Mouse (Mus musculus) monocyte, adult 59 days (primary cell): ENCODE results near the gene Dcaf10. TPM values are rescaled to one million over a fixed set of nuclear protein-coding genes. Genes with fewer than 3 reads are reported as not detected.

Experiments
- total RNA-seq, 2 experiments: library from RNA; stranded (reverse); gene quantifications; one replicate each; pipeline ENCODE4 v1.2.4; 2023

Dcaf10 gene
- 10 to 100 TPM; 18.3 to 19.1 TPM for total RNA-seq

GRCm38 (mm10) chr4:45341669-45342249, at the start of gene Dcaf10:
Dcaf10 (plus strand) TSS chr4:45342101.

GRCm38 (mm10) chr4:45296662-45297564, 45.0 kb upstream of the Dcaf10 start, which contains the start of gene Trmt10b:
Trmt10b (plus strand) TSS chr4:45297127.

DNA sequence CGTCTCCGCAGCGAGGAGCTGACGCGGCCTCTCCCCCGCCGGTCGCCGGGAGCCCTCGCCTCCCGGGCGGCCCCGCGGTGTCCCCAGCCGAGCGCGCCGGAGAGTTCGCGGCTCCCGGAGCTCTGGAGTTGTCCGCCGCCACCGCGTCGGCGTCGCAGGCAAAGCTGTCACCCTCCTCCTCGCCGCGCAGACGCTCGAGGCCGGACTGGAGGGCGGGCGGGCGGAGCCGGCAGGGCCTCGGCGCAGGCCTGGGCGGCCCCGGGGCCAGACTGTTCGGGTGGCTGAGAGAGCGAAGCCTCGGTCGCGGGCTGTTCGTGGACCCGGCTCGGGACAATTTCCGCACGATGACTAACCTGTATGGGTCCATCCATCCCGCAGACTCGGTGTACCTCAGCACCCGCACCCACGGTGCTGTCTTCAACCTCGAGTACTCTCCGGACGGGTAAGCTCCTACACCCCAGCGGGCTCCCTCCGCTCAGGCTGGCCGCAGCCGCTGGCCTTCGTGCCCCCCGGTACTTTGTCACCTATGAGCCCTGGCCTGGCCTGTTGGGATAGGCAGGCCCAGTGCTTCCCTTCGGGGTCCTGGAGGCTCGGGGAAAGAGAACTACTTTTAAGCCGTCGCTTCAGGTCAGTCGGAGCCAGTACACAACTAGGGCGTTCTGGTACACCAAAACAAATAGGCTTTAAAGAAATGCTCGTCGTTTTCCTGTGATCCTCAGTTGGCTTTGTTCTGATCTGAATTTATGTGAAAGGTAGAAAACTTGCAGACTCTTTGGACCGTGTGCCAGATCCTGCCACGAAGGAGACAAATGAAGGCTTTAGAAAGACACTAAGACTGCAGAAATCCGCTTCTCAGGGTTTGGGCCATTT, 620 bp downstream of the Dcaf10 start, which contains the start of gene Exosc3:
Exosc3 (minus strand) TSS at position 447 of the 870 bp plus-strand sequence.

DNA sequence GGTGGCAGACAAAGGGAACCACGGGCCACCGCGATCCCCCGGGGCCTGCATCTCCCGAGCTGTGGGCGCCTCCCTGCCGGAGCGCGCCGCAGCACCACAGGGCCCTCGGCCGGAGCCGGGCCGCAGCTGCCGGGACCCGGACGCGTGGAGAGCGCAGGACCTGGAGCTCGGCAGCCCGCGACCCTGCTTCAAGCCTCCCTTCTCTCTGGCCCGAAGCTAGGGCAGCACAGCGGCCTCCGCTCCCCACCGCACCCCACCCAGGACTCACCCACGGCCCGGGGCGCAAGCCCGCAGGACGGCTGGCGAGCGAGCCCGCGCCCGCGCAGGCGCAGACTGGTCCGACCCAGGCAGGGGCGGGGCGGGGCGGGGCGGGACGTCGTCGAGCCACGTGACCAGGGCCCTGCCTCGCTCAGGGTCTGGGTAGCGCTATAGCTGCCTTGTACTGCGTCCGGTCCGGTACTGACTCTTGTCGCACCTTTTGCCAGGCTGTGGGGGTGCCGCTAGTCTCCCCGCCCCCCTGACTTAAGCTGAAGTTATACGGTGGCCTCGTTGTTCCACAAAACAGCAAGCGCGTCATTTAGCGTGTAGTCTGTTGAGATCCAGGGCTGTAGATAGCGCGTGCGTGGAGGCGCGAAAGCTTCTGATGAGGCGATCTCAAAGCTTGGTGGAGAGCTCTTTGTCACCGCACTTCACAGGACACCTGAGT, 66.7 kb downstream of the Dcaf10 start, which contains the start of gene Slc25a51:
Slc25a51 (minus strand) TSS at position 340 of the 706 bp plus-strand sequence.

Other genes with a start within 250 kb of the Dcaf10 start
- 10 to 100 TPM; 41.1 to 47.2 TPM for gene Tomm5, start 234.0 kb upstream of the Dcaf10 start, total RNA-seq
- not detected for gene Frmpd1, start 157.2 kb upstream of the Dcaf10 start, total RNA-seq
- 1 to 10 TPM; 5.8 to 7.7 TPM for gene Trmt10b, start 45.0 kb upstream of the Dcaf10 start, total RNA-seq
- gene Exosc3, start 631 bp downstream of the Dcaf10 start, total RNA-seq: 10 to 100 TPM; 23.6 to 31.5 TPM
- gene Slc25a51, start 66.7 kb downstream of the Dcaf10 start, total RNA-seq: 10 to 100 TPM; 71.8 to 73.4 TPM
- 10 to 100 TPM; 13.3 to 13.9 TPM for gene Shb, start 190.4 kb downstream of the Dcaf10 start, total RNA-seq